Mouse (Mus musculus): ENCODE results near the gene Ninj2. TPM values are rescaled to one million over a fixed set of nuclear protein-coding genes. Genes with fewer than 3 reads are reported as not detected.

Gene Ninj2
- polyA plus RNA-seq, 1 experiment from 2014 or later = not detected

DNA sequence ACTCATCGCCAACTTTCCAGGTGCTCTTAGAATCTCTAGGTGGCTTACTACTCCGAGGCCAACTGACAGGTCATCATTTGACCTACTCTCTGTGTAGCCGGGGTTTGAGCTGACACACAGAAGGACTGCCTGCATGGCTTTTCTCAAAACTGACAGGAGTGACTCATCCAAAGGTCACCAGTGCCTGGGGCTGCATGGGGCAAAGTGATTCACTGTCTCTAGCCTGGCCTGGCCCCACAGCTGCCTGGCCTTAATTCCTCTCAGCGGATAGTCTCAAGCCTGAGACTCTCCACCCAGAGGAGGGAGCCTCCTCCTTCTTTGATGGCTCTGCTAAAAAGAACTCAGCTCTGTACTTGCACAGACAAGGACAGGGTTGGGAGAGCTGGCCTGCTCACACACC, 97.8 kb downstream of the Ninj2 start:
- no peak overlapping the region for H3K27ac ChIP-seq (ENCODE audit: low read depth, low read length)
- H3K4me3 ChIP-seq (ENCODE audit: low read depth, low read length) = no peak overlapping the region
- H3K9ac ChIP-seq (ENCODE audit: low read depth, low read length) = no peak overlapping the region
- no peaks in the 10 kb centered on the region for H3K36me3 ChIP-seq (ENCODE audit: control insufficient read depth, insufficient read depth, low read length)
- no peak overlapping the region for H3K4me2 ChIP-seq
- no peaks in the 10 kb centered on the region for H3K27me3 ChIP-seq (replicated peaks; ENCODE audit: control insufficient read depth, insufficient read depth, low read length)
- no peak for ATAC-seq (replicated peaks; ENCODE audit: low FRiP score)
- whole genome bisulfite sequencing = 46% methylated on average over 4 of the region's 4 CpGs
- no peak for DNase-seq (ENCODE audit: low spot score)
- peaks cover 20% of the 10 kb centered on the region for H3K4me1 ChIP-seq (replicated peaks; ENCODE audit: control insufficient read depth, insufficient read depth, low read length)
- no peaks in the 10 kb centered on the region for H3K9me3 ChIP-seq (ENCODE audit: control insufficient read depth, low read length)

DNA sequence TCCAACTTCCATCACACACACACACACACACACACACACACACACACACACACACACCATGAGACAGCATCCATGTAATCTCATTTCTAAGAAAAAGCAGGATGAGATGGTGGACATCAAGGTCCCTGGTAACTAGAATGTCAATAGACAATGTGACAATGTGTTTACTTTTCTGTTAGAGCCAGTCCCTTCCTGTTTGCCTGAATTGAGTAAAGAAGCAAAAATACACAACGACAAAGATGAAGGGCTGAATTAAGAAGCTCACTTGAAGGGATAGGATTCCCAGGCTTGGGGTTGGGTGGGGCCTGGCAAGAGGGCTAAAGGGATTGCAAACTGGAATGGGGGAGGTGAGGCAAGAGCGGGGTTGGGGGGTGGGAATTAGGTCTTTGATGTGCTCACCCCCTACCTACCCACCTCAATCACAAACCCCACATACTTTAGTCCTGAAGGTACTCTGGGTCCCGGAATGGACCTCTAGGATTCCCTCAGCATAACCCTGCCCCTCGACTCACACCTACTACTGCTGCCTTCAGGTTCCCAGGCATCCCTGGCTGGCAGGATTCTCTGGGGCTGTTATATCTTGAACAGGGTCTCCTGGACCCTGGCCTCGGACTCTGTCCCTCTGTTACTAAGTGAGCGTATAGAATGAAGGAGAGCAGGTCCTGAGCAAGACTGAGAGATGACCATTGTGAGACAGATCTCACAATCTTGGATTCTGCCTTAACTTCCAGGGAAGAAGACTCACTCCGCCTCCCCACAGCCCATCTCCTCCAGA, 98.4 kb downstream of the Ninj2 start:
- peak overlapping the region; percentile 18 for H3K4me2 ChIP-seq
- no peak overlapping the region for H3K9ac ChIP-seq (ENCODE audit: low read depth, low read length)
- H3K4me3 ChIP-seq (ENCODE audit: low read depth, low read length) = no peak overlapping the region
- no peaks in the 10 kb centered on the region for H3K27me3 ChIP-seq (replicated peaks; ENCODE audit: control insufficient read depth, insufficient read depth, low read length)
- H3K4me1 ChIP-seq (replicated peaks; ENCODE audit: control insufficient read depth, insufficient read depth, low read length) = peaks cover 20% of the 10 kb centered on the region
- DNase-seq (ENCODE audit: low spot score) (no peak), ATAC-seq (replicated peaks; ENCODE audit: low FRiP score) (no peak)
- WGBS = 62% methylated on average over 7 of the region's 7 CpGs
- H3K27ac ChIP-seq (ENCODE audit: low read depth, low read length) = no peak overlapping the region
- H3K36me3 ChIP-seq (ENCODE audit: control insufficient read depth, insufficient read depth, low read length) = no peaks in the 10 kb centered on the region
- no peaks in the 10 kb centered on the region for H3K9me3 ChIP-seq (ENCODE audit: control insufficient read depth, low read length)

DNA sequence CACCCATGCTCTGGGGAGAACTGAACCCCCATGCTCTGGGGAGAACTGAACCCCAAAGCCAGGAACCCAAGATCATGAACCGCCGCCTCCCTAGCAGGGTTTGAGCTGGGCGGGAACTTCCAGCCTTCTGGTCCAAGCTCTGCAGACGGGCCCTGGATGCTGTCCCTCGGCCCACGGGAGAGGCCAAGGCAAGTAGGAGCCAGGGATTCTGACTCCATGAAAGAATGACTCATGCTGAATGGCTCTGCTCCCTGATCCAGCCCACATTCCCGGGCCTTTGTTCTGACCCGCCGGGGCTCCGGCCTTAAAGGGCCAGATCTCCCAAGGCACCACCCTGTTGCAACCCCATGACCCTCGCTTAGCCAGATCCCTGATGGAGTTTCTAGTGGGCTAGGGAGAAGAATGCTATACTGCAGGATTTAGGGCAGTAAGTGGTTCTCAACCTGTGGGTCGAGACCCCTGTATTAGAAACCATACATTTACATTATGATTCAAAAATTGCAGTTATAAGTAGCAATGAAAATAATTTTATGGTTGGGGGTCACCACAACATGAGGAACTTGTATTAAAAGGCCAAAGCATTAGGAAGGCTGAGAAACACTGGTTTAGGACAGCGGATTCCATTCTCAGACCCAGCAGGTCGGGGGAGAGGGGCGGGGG, 99.2 kb downstream of the Ninj2 start:
- H3K27ac ChIP-seq (ENCODE audit: low read depth, low read length) = no peak overlapping the region
- no peak for ATAC-seq (replicated peaks; ENCODE audit: low FRiP score)

DNA sequence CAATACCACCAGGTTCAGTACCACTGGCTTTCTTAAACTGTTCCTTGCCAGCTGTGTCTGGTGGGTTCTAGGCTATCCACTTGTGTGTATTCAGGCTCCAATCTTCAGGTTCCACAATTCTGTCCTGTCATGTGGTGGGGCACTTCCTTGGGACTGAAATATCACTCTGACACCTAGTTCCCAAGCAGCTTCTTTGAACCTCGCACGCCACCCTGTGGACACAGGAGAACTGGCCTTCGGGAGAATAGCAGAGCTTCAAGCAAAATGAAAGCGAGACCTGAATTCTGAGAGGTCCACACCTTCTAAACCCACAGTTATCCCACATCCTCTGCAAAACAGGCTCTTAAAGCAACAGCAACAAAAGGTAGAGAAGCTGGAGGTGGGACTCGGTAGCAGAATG, 100.0 kb downstream of the Ninj2 start:
- H3K9me3 ChIP-seq (ENCODE audit: control insufficient read depth, low read length) = no peaks in the 10 kb centered on the region
- WGBS = 20% methylated on average over 5 of the region's 5 CpGs
- ATAC-seq (replicated peaks; ENCODE audit: low FRiP score) (peak; percentile 36; the same call in 1 of the 2 replicates), DNase-seq (ENCODE audit: low spot score) (peak; percentile 69)
- no peak overlapping the region for H3K4me2 ChIP-seq
- H3K36me3 ChIP-seq (ENCODE audit: control insufficient read depth, insufficient read depth, low read length) = no peaks in the 10 kb centered on the region
- H3K27ac ChIP-seq (ENCODE audit: low read depth, low read length) = no peak overlapping the region
- no peak overlapping the region for H3K4me3 ChIP-seq (ENCODE audit: low read depth, low read length)
- no peaks in the 10 kb centered on the region for H3K27me3 ChIP-seq (replicated peaks; ENCODE audit: control insufficient read depth, insufficient read depth, low read length)
- H3K4me1 ChIP-seq (replicated peaks; ENCODE audit: control insufficient read depth, insufficient read depth, low read length) = peaks cover 12% of the 10 kb centered on the region
- H3K9ac ChIP-seq (ENCODE audit: low read depth, low read length) = no peak overlapping the region

More for the DNA sequence above, 99.2 kb downstream of the Ninj2 start:
- Histone ChIP-seq H3K4me3 (ENCODE audit: low read depth, low read length) (no peak overlapping the region; the same call in 1 of the 2 replicates), H3K4me1 (replicated peaks; ENCODE audit: control insufficient read depth, insufficient read depth, low read length) (peaks cover 18% of the 10 kb centered on the region), H3K36me3 (ENCODE audit: control insufficient read depth, insufficient read depth, low read length) (no peaks in the 10 kb centered on the region), H3K9me3 (ENCODE audit: control insufficient read depth, low read length) (no peaks in the 10 kb centered on the region), H3K27me3 (replicated peaks; ENCODE audit: control insufficient read depth, insufficient read depth, low read length) (no peaks in the 10 kb centered on the region), H3K9ac (ENCODE audit: low read depth, low read length) (no peak overlapping the region), H3K4me2 (peak overlapping the region; percentile 18)
- WGBS = 49% methylated on average over 14 of the region's 15 CpGs
- no peak for DNase-seq (ENCODE audit: low spot score)

DNA sequence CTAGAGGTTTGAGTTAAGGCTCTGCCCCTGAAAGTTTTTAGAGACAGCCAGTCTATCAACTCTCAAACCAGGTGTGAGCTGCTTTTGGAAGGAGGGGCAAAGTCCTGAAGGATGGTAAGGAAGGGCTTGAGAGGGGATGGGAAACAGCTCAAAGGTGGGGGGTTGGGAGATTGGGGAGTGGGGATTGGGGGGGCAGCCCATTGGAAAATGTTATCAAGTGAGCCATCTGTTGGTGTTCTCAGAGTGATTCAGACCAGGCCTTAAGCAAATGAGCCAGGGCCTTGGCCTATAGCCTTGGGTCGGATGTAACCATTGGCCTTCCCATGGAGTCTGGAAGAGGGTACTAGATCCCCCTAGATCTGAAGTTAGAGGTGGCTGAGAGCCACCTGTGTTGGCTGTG, 100.6 kb downstream of the Ninj2 start:
- H3K4me1 ChIP-seq (replicated peaks; ENCODE audit: control insufficient read depth, insufficient read depth, low read length) = peaks cover 6% of the 10 kb centered on the region
- no peak overlapping the region for H3K9ac ChIP-seq (ENCODE audit: low read depth, low read length)
- H3K9me3 ChIP-seq (ENCODE audit: control insufficient read depth, low read length) = no peaks in the 10 kb centered on the region
- ATAC-seq (replicated peaks; ENCODE audit: low FRiP score) (no peak), DNase-seq (ENCODE audit: low spot score) (no peak)
- H3K27ac ChIP-seq (ENCODE audit: low read depth, low read length) = no peak overlapping the region
- H3K36me3 ChIP-seq (ENCODE audit: control insufficient read depth, insufficient read depth, low read length) = no peaks in the 10 kb centered on the region
- H3K27me3 ChIP-seq (replicated peaks; ENCODE audit: control insufficient read depth, insufficient read depth, low read length) = no peaks in the 10 kb centered on the region
- WGBS = 57% methylated on average over 1 of the region's 1 CpGs
- no peak overlapping the region for H3K4me3 ChIP-seq (ENCODE audit: low read depth, low read length)
- no peak overlapping the region for H3K4me2 ChIP-seq

DNA sequence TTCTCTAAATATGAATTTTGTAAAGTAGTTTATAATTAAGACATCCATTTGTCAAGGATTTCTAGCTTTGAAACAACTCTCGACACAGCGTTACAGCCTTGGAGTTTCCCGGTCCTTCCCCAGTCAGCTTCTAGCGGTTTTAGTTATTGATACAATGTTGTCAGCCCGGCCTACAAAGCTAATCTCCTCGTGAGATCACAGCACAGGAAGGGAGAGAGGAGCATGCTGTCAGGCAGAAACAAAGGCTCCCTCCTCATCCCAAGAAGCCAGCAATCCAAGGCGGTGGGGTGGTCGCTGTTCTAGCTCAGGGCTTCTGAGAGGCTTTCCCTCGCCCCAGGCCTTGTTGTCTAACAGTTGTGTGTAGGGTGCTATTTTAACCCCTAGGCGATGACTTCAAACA, 101.2 kb downstream of the Ninj2 start:
- Histone ChIP-seq H3K27me3 (replicated peaks; ENCODE audit: control insufficient read depth, insufficient read depth, low read length) (no peaks in the 10 kb centered on the region), H3K36me3 (ENCODE audit: control insufficient read depth, insufficient read depth, low read length) (no peaks in the 10 kb centered on the region), H3K27ac (ENCODE audit: low read depth, low read length) (no peak overlapping the region), H3K4me2 (no peak overlapping the region), H3K9me3 (ENCODE audit: control insufficient read depth, low read length) (no peaks in the 10 kb centered on the region), H3K4me1 (replicated peaks; ENCODE audit: control insufficient read depth, insufficient read depth, low read length) (0 out of 2 replicates have a peak, but pooled peaks cover 3% of the 10 kb centered on the region), H3K9ac (ENCODE audit: low read depth, low read length) (no peak overlapping the region), H3K4me3 (ENCODE audit: low read depth, low read length) (no peak overlapping the region)
- no peak for ATAC-seq (replicated peaks; ENCODE audit: low FRiP score)
- WGBS = 50% methylated on average over 10 of the region's 10 CpGs
- DNase-seq (ENCODE audit: low spot score) = no peak

DNA sequence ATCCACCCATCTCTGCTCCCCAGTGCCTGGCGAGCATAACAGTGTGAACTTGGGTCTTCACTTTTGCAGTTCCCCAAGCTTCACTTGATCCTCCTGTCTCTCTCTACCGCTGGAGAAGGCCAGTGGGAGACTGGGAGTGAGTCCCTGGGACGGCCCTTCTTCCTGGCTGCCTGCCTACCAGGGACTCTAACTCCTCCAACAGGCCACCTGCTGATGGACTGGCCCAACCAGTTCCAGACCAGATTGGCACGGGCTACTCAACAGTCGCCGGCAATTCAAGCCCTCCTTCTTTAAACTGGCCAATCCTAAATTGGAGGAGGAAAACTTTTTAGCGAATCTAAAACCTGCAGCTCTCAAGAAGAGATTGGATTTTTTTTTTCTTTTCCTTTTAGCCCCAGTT, 101.8 kb downstream of the Ninj2 start:
- DNase-seq (ENCODE audit: low spot score) (no peak), ATAC-seq (replicated peaks; ENCODE audit: low FRiP score) (no peak)
- H3K4me2 ChIP-seq = no peak overlapping the region
- H3K9ac ChIP-seq (ENCODE audit: low read depth, low read length) = no peak overlapping the region
- 0 out of 2 replicates have a peak, but pooled peaks cover 6% of the 10 kb centered on the region for H3K4me1 ChIP-seq (replicated peaks; ENCODE audit: control insufficient read depth, insufficient read depth, low read length)
- H3K4me3 ChIP-seq (ENCODE audit: low read depth, low read length) = no peak overlapping the region
- no peaks in the 10 kb centered on the region for H3K27me3 ChIP-seq (replicated peaks; ENCODE audit: control insufficient read depth, insufficient read depth, low read length)
- H3K27ac ChIP-seq (ENCODE audit: low read depth, low read length) = no peak overlapping the region
- 34% methylated on average over 7 of the region's 7 CpGs for WGBS
- H3K36me3 ChIP-seq (ENCODE audit: control insufficient read depth, insufficient read depth, low read length) = no peaks in the 10 kb centered on the region
- H3K9me3 ChIP-seq (ENCODE audit: control insufficient read depth, low read length) = no peaks in the 10 kb centered on the region

DNA sequence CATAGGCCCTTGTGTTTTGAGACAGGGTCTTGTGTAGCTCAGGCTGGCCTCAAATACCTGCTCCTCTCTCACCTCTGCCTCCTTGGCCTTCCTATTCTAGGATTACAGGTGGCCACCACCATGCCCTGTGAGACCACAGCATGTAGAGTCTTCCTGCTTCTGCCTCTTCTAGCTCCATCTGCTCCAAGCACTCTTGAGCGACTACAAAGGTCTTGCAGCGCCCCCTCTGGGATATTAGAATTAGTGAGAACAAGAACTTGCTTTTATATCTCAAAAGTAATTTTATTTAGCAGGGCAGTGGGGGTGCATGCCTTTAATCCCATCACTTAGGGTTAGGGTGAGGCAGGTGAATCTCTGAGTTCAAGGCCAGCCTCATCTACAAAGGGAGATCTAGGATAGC, 103.7 kb downstream of the Ninj2 start:
- no peaks in the 10 kb centered on the region for H3K27me3 ChIP-seq (replicated peaks; ENCODE audit: control insufficient read depth, insufficient read depth, low read length)
- H3K4me3 ChIP-seq (ENCODE audit: low read depth, low read length) = no peak overlapping the region
- 20% methylated on average over 2 of the region's 2 CpGs for WGBS
- no peak overlapping the region for H3K9ac ChIP-seq (ENCODE audit: low read depth, low read length)
- DNase-seq (ENCODE audit: low spot score) (no peak), ATAC-seq (replicated peaks; ENCODE audit: low FRiP score) (no peak)
- H3K4me2 ChIP-seq = no peak overlapping the region
- no peaks in the 10 kb centered on the region for H3K36me3 ChIP-seq (ENCODE audit: control insufficient read depth, insufficient read depth, low read length)
- H3K4me1 ChIP-seq (replicated peaks; ENCODE audit: control insufficient read depth, insufficient read depth, low read length) = 0 out of 2 replicates have a peak, but pooled peaks cover 3% of the 10 kb centered on the region
- no peaks in the 10 kb centered on the region for H3K9me3 ChIP-seq (ENCODE audit: control insufficient read depth, low read length)
- H3K27ac ChIP-seq (ENCODE audit: low read depth, low read length) = no peak overlapping the region

All from liver, embryonic 11.5 days (tissue).